Mouse (Mus musculus) layer of hippocampus, adult 9-11 months (tissue): ENCODE data around the gene Abat.

ENCODE experiments used
- DNase-seq: peaks from one replicate; pipeline ENCODE4 v3.0.0; 2022

Abat gene

GRCm38 (mm10) chr16:8576901-8577300, 63.7 kb downstream of the Abat start:
- DNase-seq = no peak

- DNase-seq = no peak
Observed at GRCm38 (mm10) chr16:8578326-8578725, 65.1 kb downstream of the Abat start.

- no peak for DNase-seq
Observed at GRCm38 (mm10) chr16:8579546-8579945, 66.3 kb downstream of the Abat start.

GRCm38 (mm10) chr16:8581661-8582239, 68.5 kb downstream of the Abat start:
- no peak for DNase-seq

- DNase-seq = no peak
Observed at GRCm38 (mm10) chr16:8582579-8583295, 69.5 kb downstream of the Abat start.

GRCm38 (mm10) chr16:8584248-8584647, 71.0 kb downstream of the Abat start:
- DNase-seq = no peak

GRCm38 (mm10) chr16:8585056-8585455, 71.8 kb downstream of the Abat start:
- no peak for DNase-seq

- peak; percentile 75 for DNase-seq
Observed at GRCm38 (mm10) chr16:8595411-8595810, 82.2 kb downstream of the Abat start.

GRCm38 (mm10) chr16:8596336-8596735, 83.1 kb downstream of the Abat start:
- DNase-seq = peak; percentile 37

GRCm38 (mm10) chr16:8597516-8597915, 84.3 kb downstream of the Abat start:
- DNase-seq = no peak

- no peak for DNase-seq
Observed at GRCm38 (mm10) chr16:8603789-8604188, 90.6 kb downstream of the Abat start.

GRCm38 (mm10) chr16:8610397-8610796, 97.2 kb downstream of the Abat start:
- no peak for DNase-seq

GRCm38 (mm10) chr16:8612214-8613005, 99.2 kb downstream of the Abat start:
- no peak for DNase-seq

- DNase-seq = no peak
Observed at GRCm38 (mm10) chr16:8613039-8613438, 99.8 kb downstream of the Abat start.

- no peak for DNase-seq
Observed at GRCm38 (mm10) chr16:8613447-8613846, 100.2 kb downstream of the Abat start.

GRCm38 (mm10) chr16:8619659-8620314, 106.6 kb downstream of the Abat start:
- no peak for DNase-seq

GRCm38 (mm10) chr16:8620315-8621115, 107.3 kb downstream of the Abat start:
- no peak for DNase-seq

- DNase-seq = no peak
Observed at GRCm38 (mm10) chr16:8630419-8630818, 117.2 kb downstream of the Abat start.

- no peak for DNase-seq
Observed at GRCm38 (mm10) chr16:8631428-8631827, 118.2 kb downstream of the Abat start.

GRCm38 (mm10) chr16:8636867-8637216, 123.6 kb downstream of the Abat start:
- DNase-seq = no peak

- peak; percentile 91 for DNase-seq
Observed at GRCm38 (mm10) chr16:8637217-8638051, 124.2 kb downstream of the Abat start, which contains the start of the genes Pmm2 and Tmem186. Pmm2 (plus strand) TSS chr16:8637674. Tmem186 (minus strand) TSS chr16:8637712.

- DNase-seq = no peak
Observed at GRCm38 (mm10) chr16:8638131-8638530, 124.9 kb downstream of the Abat start.
